Mouse (Mus musculus): Measurements from ENCODE around the gene Fmc1. TPM values are rescaled to one million over a fixed set of nuclear protein-coding genes. Genes with fewer than 3 reads are reported as not detected.
A peak's percentile ranks its signal among the peaks of the same experiment; 100 is the strongest.

Gene Fmc1
- polyA plus RNA-seq, 1 experiment = 132 TPM

DNA sequence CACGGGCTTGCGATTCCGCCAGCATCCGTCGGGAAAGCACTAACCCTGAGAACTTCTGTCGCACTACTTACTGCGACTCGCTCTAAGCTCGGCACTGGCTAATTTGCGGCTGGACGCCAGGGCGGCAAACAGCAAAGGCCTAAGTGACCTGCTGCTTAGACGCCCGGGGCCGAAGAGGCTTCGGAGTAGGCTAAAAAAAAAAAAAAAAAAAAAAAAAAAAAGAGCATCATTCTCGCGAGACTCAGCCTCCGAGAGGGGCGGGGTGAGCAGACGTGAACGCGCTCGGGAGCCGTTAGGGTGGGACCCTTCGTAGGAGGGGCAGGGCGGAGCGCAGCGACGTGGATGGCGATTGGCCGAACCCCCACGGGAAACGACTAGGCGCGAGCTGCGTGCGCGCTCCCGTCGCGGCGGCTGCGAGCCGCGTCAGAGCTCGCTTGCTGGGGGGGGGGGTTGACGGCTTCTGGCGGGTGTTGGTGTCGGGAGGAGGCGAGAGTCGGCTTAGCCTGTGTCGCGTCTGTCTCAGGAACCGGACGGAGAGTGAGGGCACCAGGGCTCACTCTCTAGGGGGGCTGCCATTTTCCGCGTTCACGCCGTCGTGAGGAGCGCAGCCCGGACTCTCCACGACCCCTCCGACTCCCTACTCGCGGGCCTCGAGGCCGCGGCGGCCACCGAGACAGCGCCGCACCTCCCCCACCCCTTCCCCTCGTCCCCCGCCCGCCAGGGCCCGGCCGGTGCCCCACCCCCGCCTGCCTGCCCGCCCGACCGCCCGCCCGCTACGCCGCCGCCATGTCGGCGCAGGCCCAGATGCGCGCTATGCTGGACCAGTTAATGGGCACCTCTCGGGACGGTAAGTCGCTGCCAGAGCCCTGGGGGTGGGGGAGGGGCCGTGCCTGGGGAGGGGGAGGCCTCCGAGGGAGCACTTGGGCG, 18.0 kb downstream of the Fmc1 start, which contains the start of gene Luc7l2:
Gene Luc7l2 (plus strand): TSS at position 273 of the 927 bp plus-strand sequence.
- H3K4me3 ChIP-seq (ENCODE audit: insufficient read depth, low read length) = peak within 1 kb of the TSS; percentile 86
- TF ChIP-seq CTCF (IDR thresholded peaks at IDR 0.05; ENCODE audit: extremely low read depth, insufficient read depth, low read length) = no peak
- TF ChIP-seq POLR2A (IDR thresholded peaks at IDR 0.05; ENCODE audit: extremely low read depth, insufficient read depth, low read length) = peak; percentile 76
- H3K27ac ChIP-seq (ENCODE audit: insufficient read depth, low read length) = peak within 1 kb of the TSS; percentile 97
- H3K4me1 ChIP-seq (ENCODE audit: control insufficient read depth, insufficient read depth, low read length) = peaks cover 3% of the 10 kb centered on the region; the same call in 1 of the 2 replicates

DNA sequence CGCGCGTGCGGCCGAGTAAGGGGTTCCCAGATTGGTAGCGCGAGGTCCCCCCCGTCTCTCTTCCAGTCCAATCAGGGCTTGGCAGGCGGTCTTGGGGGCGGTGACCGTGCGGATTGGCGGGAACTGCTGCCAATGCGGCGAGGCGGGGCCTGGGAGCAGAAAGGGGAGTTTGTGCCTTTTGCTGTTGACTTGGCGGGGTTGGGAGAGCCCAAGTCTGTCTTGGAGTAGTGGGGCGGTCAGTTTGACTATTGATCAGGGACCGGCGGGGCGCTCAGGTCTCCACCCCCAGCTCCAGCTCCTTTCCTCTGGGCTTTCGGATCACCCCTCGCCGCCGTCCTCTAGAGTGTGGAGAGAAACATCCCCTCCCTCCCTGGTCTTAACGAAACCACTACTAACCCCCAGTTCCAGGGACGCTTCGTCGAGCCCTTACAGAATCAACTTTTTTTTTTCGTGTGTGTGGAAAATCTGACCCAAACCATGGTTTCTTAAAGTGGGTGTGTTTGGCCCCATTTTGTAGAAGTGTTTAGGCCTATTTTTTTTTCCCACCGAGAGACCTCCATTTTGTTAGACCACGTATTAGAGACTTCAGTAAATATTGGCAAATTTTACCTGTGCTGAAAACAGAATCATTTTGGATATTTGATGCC, 18.8 kb downstream of the Fmc1 start:
- no peak overlapping the region for H3K27ac ChIP-seq (ENCODE audit: insufficient read depth, low read length)
- H3K4me1 ChIP-seq (ENCODE audit: control insufficient read depth, insufficient read depth, low read length) = peaks cover 3% of the 10 kb centered on the region; the same call in 1 of the 2 replicates
- H3K4me3 ChIP-seq (ENCODE audit: insufficient read depth, low read length) = peak overlapping the region; percentile 86
- TF ChIP-seq POLR2A (IDR thresholded peaks at IDR 0.05; ENCODE audit: extremely low read depth, insufficient read depth, low read length) = no peak; the same call in 1 of the 2 replicates
- no peak for TF ChIP-seq CTCF (IDR thresholded peaks at IDR 0.05; ENCODE audit: extremely low read depth, insufficient read depth, low read length)

DNA sequence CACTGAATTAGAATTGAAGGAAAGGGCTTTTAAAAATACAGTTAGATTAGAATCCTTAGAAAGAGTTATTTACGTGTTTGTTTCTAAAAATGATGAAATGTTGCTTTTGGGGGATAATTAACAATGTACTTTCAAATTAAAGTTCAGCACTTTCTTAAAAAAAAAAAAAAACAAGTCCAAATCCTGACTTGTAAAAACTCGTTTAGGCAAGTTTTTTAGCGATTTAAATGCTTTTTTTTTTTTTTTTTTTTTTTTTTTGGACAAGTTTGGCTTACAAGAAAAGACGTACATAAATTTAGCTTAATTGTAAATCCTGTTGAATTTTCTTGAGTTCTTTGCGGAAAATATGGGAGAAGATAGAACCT, 19.3 kb downstream of the Fmc1 start:
- peak overlapping the region; percentile 86; the same call in 1 of the 2 replicates for H3K4me3 ChIP-seq (ENCODE audit: insufficient read depth, low read length)
- no peak overlapping the region for H3K27ac ChIP-seq (ENCODE audit: insufficient read depth, low read length)
- TF ChIP-seq CTCF (IDR thresholded peaks at IDR 0.05; ENCODE audit: extremely low read depth, insufficient read depth, low read length) (no peak), POLR2A (IDR thresholded peaks at IDR 0.05; ENCODE audit: extremely low read depth, insufficient read depth, low read length) (no peak)
- peaks cover 3% of the 10 kb centered on the region; the same call in 1 of the 2 replicates for H3K4me1 ChIP-seq (ENCODE audit: control insufficient read depth, insufficient read depth, low read length)

DNA sequence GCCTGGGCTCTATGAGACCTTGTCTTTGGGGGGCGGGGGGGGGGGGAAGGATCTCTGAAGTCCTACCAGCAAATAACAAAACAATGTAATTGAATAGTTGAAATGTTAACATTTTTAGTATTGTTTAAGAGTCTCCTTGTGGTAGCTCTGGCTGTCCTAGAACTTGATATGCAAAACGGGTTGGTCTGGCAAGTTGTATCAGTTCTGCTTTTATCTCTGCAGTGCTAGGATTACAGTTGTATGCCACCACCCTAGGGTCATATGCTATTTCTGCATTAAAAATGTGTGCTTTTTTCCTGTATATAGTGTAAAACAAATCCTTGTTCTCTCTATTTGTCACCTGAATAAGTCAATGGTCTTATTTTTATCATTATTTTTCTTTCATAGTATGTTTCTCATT, 42.8 kb downstream of the Fmc1 start:
- H3K4me3 ChIP-seq (ENCODE audit: insufficient read depth, low read length) = no peak overlapping the region
- no peak overlapping the region for H3K27ac ChIP-seq (ENCODE audit: insufficient read depth, low read length)
- no peak for TF ChIP-seq POLR2A (IDR thresholded peaks at IDR 0.05; ENCODE audit: extremely low read depth, insufficient read depth, low read length)
- TF ChIP-seq CTCF (IDR thresholded peaks at IDR 0.05; ENCODE audit: extremely low read depth, insufficient read depth, low read length) = no peak
- no peaks in the 10 kb centered on the region for H3K4me1 ChIP-seq (ENCODE audit: control insufficient read depth, insufficient read depth, low read length)

DNA sequence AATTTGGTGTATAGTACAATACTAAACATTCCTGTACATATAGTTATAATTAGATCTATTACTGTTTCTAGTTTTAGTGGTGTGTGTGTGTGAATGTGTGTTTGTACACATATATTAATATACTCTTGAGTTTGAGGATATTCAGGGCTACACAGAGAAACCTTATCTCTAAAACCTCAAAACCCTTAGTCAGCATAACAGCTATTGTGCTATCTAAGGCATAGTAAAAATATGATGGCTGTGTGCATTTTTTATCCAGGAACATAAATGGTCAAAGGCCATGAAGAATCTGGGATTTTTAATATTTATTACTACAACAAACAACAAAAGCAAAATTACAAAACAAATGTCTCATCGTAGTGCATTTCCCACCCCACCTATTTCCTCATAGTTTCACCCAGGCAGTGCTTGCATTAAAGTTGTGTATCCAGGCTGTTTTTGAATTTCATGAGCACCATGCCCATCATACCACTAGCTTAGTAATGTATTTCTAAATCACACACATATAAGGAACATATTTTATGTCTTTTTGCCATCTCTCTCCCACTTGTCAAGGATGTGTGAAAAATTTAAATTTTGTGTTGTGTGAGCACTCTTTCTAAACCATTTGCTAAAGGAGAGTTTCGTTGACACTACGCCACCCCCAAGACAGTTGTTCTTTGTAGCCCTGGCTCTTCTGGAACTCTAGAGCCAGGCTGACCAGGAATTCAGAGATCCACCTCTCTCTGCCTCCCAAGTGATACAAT, 47.0 kb downstream of the Fmc1 start:
- Histone ChIP-seq H3K27ac (ENCODE audit: insufficient read depth, low read length) (no peak overlapping the region), H3K4me3 (ENCODE audit: insufficient read depth, low read length) (no peak overlapping the region), H3K4me1 (ENCODE audit: control insufficient read depth, insufficient read depth, low read length) (no peaks in the 10 kb centered on the region)
- TF ChIP-seq POLR2A (IDR thresholded peaks at IDR 0.05; ENCODE audit: extremely low read depth, insufficient read depth, low read length) (no peak), CTCF (IDR thresholded peaks at IDR 0.05; ENCODE audit: extremely low read depth, insufficient read depth, low read length) (no peak)

DNA sequence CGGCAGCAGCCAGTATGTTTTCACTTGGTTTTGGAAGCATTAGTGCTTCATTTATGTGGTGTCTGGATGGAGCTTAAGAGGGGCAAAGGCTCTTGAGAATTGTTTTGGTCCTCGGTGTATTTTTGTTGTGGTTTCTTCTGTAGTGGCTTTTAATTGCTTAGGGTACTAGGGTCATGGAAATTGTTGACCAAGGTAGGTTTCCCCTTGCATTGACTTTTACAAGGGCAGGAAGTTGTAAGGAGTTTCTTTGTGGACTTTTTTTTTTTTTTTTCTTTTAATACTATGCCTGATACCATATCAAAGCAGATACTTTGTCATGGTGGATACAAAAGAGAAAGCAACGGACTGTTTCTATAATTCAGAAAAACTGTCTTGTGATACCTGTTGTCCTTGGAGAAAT, 48.4 kb downstream of the Fmc1 start:
- no peak overlapping the region for H3K27ac ChIP-seq (ENCODE audit: insufficient read depth, low read length)
- no peak for TF ChIP-seq POLR2A (IDR thresholded peaks at IDR 0.05; ENCODE audit: extremely low read depth, insufficient read depth, low read length)
- H3K4me1 ChIP-seq (ENCODE audit: control insufficient read depth, insufficient read depth, low read length) = no peaks in the 10 kb centered on the region
- H3K4me3 ChIP-seq (ENCODE audit: insufficient read depth, low read length) = no peak overlapping the region

Other genes with a start within 250 kb of the Fmc1 start
- 3.3 and 3.4 TPM in 2 replicates for gene Zc3hav1l, start 234.2 kb upstream of the Fmc1 start, polyA plus RNA-seq (2012; rRNA removed)
- gene Zc3hav1, start 178.9 kb upstream of the Fmc1 start, polyA plus RNA-seq (2012; rRNA removed) = 3.3 and 3.5 TPM in 2 replicates
- 5.9 and 6.4 TPM in 2 replicates for gene Ttc26, start 152.0 kb upstream of the Fmc1 start, polyA plus RNA-seq (2012; rRNA removed)
- gene Ubn2, start 99.6 kb upstream of the Fmc1 start, polyA plus RNA-seq (2012; rRNA removed) = 21.9 TPM in 2 replicates
- gene Luc7l2, start 17.8 kb downstream of the Fmc1 start, polyA plus RNA-seq (2012; rRNA removed) = 167 and 188 TPM in 2 replicates
- gene Klrg2, start 103.7 kb downstream of the Fmc1 start, polyA plus RNA-seq (2012; rRNA removed) = 0.34 and 0.48 TPM in 2 replicates
- gene Clec2l, start 129.6 kb downstream of the Fmc1 start, polyA plus RNA-seq (2012; rRNA removed) = 116 and 117 TPM in 2 replicates